Mouse (Mus musculus) 3134 (cell line): Measurements from ENCODE around the gene Arl4c.

ENCODE experiments used
- DNase-seq: peaks from one replicate; pipeline ENCODE4 v3.0.0-alpha.2; 2011; ENCODE audit warnings: low spot score; ENCODE audit not compliant: insufficient read length; ENCODE audit errors: extremely low read depth

The Arl4c gene

GRCm38 (mm10) chr1:88701870-88702661 lies at the start of gene Arl4c:
Gene Arl4c (minus strand): TSS chr1:88702221.
- DNase-seq: peak; percentile 95

GRCm38 (mm10) chr1:88751332-88751731 lies 49.3 kb upstream of the Arl4c start:
- no peak for DNase-seq

GRCm38 (mm10) chr1:88750576-88750975 lies 48.6 kb upstream of the Arl4c start:
- DNase-seq: no peak

- DNase-seq: peak; percentile 46
Observed at GRCm38 (mm10) chr1:88750126-88750525, 48.1 kb upstream of the Arl4c start.

GRCm38 (mm10) chr1:88749106-88749505 lies 47.1 kb upstream of the Arl4c start:
- DNase-seq: no peak

- peak; percentile 60 for DNase-seq
Observed at GRCm38 (mm10) chr1:88745256-88745655, 43.2 kb upstream of the Arl4c start.

GRCm38 (mm10) chr1:88744261-88744660 lies 42.2 kb upstream of the Arl4c start:
- DNase-seq: no peak

GRCm38 (mm10) chr1:88742372-88742771 lies 40.4 kb upstream of the Arl4c start:
- no peak for DNase-seq

GRCm38 (mm10) chr1:88739546-88739945 lies 37.5 kb upstream of the Arl4c start:
- no peak for DNase-seq

GRCm38 (mm10) chr1:88738931-88739330 lies 36.9 kb upstream of the Arl4c start:
- no peak for DNase-seq

GRCm38 (mm10) chr1:88729496-88729895 lies 27.5 kb upstream of the Arl4c start:
- DNase-seq: no peak

- no peak for DNase-seq
Observed at GRCm38 (mm10) chr1:88727369-88727768, 25.3 kb upstream of the Arl4c start.

GRCm38 (mm10) chr1:88725716-88726115 lies 23.7 kb upstream of the Arl4c start:
- DNase-seq: no peak

- no peak for DNase-seq
Observed at GRCm38 (mm10) chr1:88720626-88721229, 18.7 kb upstream of the Arl4c start.

- DNase-seq: no peak
Observed at GRCm38 (mm10) chr1:88718563-88718962, 16.5 kb upstream of the Arl4c start.

GRCm38 (mm10) chr1:88717736-88718135 lies 15.7 kb upstream of the Arl4c start:
- DNase-seq: no peak

- DNase-seq: no peak
Observed at GRCm38 (mm10) chr1:88712011-88712410, 10.0 kb upstream of the Arl4c start.

- DNase-seq: no peak
Observed at GRCm38 (mm10) chr1:88708646-88709305, 6.8 kb upstream of the Arl4c start.

GRCm38 (mm10) chr1:88708191-88708590 lies 6.2 kb upstream of the Arl4c start:
- DNase-seq: no peak

GRCm38 (mm10) chr1:88707536-88707935 lies 5.5 kb upstream of the Arl4c start:
- no peak for DNase-seq

- DNase-seq: peak; percentile 78
Observed at GRCm38 (mm10) chr1:88705799-88706198, 3.8 kb upstream of the Arl4c start.

GRCm38 (mm10) chr1:88705050-88705449 lies 3.0 kb upstream of the Arl4c start:
- peak; percentile 45 for DNase-seq
